Mouse (Mus musculus) myocyte (in vitro differentiated cells): ENCODE data around the gene Ackr1.

ENCODE experiments used
- CEBPB ChIP-seq: IDR thresholded peaks from 2 replicates; pipeline ENCODE4 v1.6.1; 2011; ENCODE audit warnings: mild to moderate bottlenecking, moderate library complexity; ENCODE audit not compliant: poor library complexity, insufficient read depth, severe bottlenecking
- E2F4 ChIP-seq: IDR thresholded peaks from one replicate; pipeline ENCODE4 v1.6.1; 2011; ENCODE audit warnings: mild to moderate bottlenecking, control low read depth, moderate library complexity; ENCODE audit not compliant: insufficient read depth
- MAX ChIP-seq: IDR thresholded peaks from one replicate; pipeline ENCODE4 v1.6.1; 2011; ENCODE audit warnings: low read depth, mild to moderate bottlenecking, control low read depth
- POLR2A ChIP-seq: IDR thresholded peaks from one replicate; pipeline ENCODE4 v1.6.1; 2011; ENCODE audit warnings: low read depth, mild to moderate bottlenecking, control low read depth, moderate library complexity; ENCODE audit not compliant: insufficient read length

DNA sequence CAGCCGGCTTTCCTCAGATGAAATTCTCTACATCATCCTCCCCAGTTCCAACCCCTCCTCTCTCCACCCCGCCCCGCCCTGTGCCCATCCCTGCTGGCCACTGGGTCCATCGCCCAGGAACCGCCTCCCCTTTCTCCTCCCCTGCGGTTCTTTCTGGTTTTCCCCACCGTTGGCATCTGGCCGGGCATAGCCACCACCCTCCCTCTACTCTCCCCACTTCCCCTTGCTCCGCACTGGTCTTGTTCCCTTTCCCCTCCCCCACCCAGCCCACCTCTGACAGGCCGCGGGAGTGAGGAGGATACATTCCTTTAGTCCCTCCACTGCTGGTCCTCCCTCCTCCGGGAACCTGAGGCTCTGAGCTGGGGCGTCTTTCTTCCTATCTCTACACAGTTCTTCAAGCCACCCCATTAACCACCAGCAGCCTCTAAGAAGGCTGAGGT is 32.4 kb upstream of the Ackr1 start:
- TF ChIP-seq POLR2A (no peak), CEBPB (no peak), MAX (no peak), E2F4 (no peak)
